Mouse (Mus musculus) E14TG2a.4 (cell line): Measurements from ENCODE around the gene Btg1.

Source experiments
- CTCF ChIP-seq: conservative IDR thresholded peaks from 2 replicates; pipeline ENCODE4 v1.5.1; 2014; ENCODE audit warnings: low read length
- NANOG ChIP-seq: IDR thresholded peaks from 2 replicates; pipeline ENCODE4 v1.6.1; 2014; ENCODE audit warnings: borderline replicate concordance, low read length, mixed read lengths
- POU5F1 ChIP-seq: IDR thresholded peaks from 2 replicates; pipeline ENCODE4 v1.6.1; 2014; ENCODE audit warnings: low read length, borderline replicate concordance

GRCm38 (mm10) chr10:96638477-96638876 is 21.7 kb downstream of the Btg1 start:
- TF ChIP-seq CTCF (no peak), POU5F1 (no peak), NANOG (no peak)
